Mouse (Mus musculus) heart, adult 2 months (tissue): ENCODE data around the gene Lrrc36.

Source experiments
- CTCF ChIP-seq: fragments of 200-600 bp; IDR thresholded peaks from 2 replicates; pipeline ENCODE4 v1.8.1; 2022; ENCODE audit warnings: antibody characterized with exemption, mild to moderate bottlenecking, moderate library complexity
- POLR2A ChIP-seq: fragments of 200-500 bp; IDR thresholded peaks from 2 replicates; pipeline ENCODE4 v1.6.1; 2011; ENCODE audit warnings: mild to moderate bottlenecking, low read depth, low read length, control low read depth; ENCODE audit not compliant: insufficient read depth

- TF ChIP-seq CTCF (no peak), POLR2A (no peak)
Measured at GRCm38 (mm10) chr8:105467396-105467985, 54.1 kb downstream of the Lrrc36 start.
